Mouse (Mus musculus) testis, adult 2 months (tissue): Measurements from ENCODE around the gene Slc25a41. TPM values are rescaled to one million over a fixed set of nuclear protein-coding genes. Genes with fewer than 3 reads are reported as not detected.
A peak's percentile ranks its signal among the peaks of the same experiment; 100 is the strongest.

Source experiments
- H3K27ac ChIP-seq: fragments of 200-500 bp; 2 replicates; pipeline ENCODE4 v1.5.1; 2012; ENCODE audit warnings: low read depth, low read length; ENCODE audit not compliant: control insufficient read depth, insufficient read depth
- H3K27me3 ChIP-seq: fragments of 200-500 bp; 2 replicates; pipeline ENCODE4 v1.6.1; 2012; ENCODE audit warnings: mild to moderate bottlenecking, low read length, moderate library complexity; ENCODE audit not compliant: control insufficient read depth, insufficient read depth
- H3K36me3 ChIP-seq: fragments of 200-500 bp; 2 replicates; pipeline ENCODE4 v1.6.1; 2012; ENCODE audit warnings: mild to moderate bottlenecking, low read length; ENCODE audit not compliant: control insufficient read depth, insufficient read depth
- H3K4me1 ChIP-seq: fragments of 200-500 bp; 2 replicates; pipeline ENCODE4 v1.6.1; 2012; ENCODE audit warnings: low read length; ENCODE audit not compliant: control insufficient read depth, insufficient read depth
- H3K4me3 ChIP-seq: fragments of 200-500 bp; 2 replicates; pipeline ENCODE4 v1.5.1; 2012; ENCODE audit warnings: low read depth, mild to moderate bottlenecking, low read length, moderate library complexity, mixed read lengths; ENCODE audit not compliant: control insufficient read depth
- CTCF ChIP-seq: fragments of 200-500 bp; IDR thresholded peaks from 2 replicates; pipeline ENCODE4 v1.5.1; 2012; ENCODE audit warnings: low read depth, mild to moderate bottlenecking, inconsistent platforms, low read length, moderate library complexity; ENCODE audit not compliant: control insufficient read depth, insufficient read depth, insufficient replicate concordance
- POLR2A ChIP-seq: fragments of 200-500 bp; IDR thresholded peaks from 2 replicates; pipeline ENCODE4 v1.6.1; 2012; ENCODE audit warnings: low read depth, mild to moderate bottlenecking, inconsistent platforms, low read length, moderate library complexity; ENCODE audit not compliant: control insufficient read depth
- polyA plus RNA-seq: library from polyadenylated mRNA; depleted of rRNA; stranded (reverse); fragments of >200 nt; gene quantifications from 2 replicates; pipeline ENCODE4 v1.2.3, GENCODE M21; 2012

Gene Slc25a41
- polyA plus RNA-seq, 1 experiment = 45.5 TPM

GRCm38 (mm10) chr17:57032854-57033253, 8.6 kb downstream of the Slc25a41 start:
- H3K36me3 ChIP-seq = no peaks in the 10 kb centered on the region
- peaks cover 18% of the 10 kb centered on the region for H3K4me1 ChIP-seq
- no peak overlapping the region for H3K27ac ChIP-seq
- H3K27me3 ChIP-seq = no peaks in the 10 kb centered on the region
- H3K4me3 ChIP-seq = no peak overlapping the region
- TF ChIP-seq POLR2A = 0 out of 2 replicates have a peak, but pooled peaks have one; percentile 11
- no peak for TF ChIP-seq CTCF

GRCm38 (mm10) chr17:57031661-57032420, 9.6 kb downstream of the Slc25a41 start:
- Histone ChIP-seq H3K27me3 (no peaks in the 10 kb centered on the region), H3K27ac (peak overlapping the region; percentile 50), H3K4me1 (peaks cover 18% of the 10 kb centered on the region), H3K4me3 (peak overlapping the region; percentile 96), H3K36me3 (peaks cover 1% of the 10 kb centered on the region; the same call in 1 of the 2 replicates)
- TF ChIP-seq POLR2A = peak; percentile 66
- TF ChIP-seq CTCF = no peak

GRCm38 (mm10) chr17:57030931-57031660, 10.4 kb downstream of the Slc25a41 start, which contains the start of gene Khsrp:
Khsrp (minus strand) TSS chr17:57031522.
- H3K4me3 ChIP-seq = peak within 1 kb of the TSS; percentile 96
- TF ChIP-seq POLR2A (peak; percentile 53), CTCF (no peak)
- H3K27ac ChIP-seq = peak within 1 kb of the TSS; percentile 96
- H3K4me1 ChIP-seq = peaks cover 18% of the 10 kb centered on the region
- peaks cover 3% of the 10 kb centered on the region; the same call in 1 of the 2 replicates for H3K36me3 ChIP-seq
- no peaks in the 10 kb centered on the region for H3K27me3 ChIP-seq

GRCm38 (mm10) chr17:57029691-57030090, 11.8 kb downstream of the Slc25a41 start:
- H3K27ac ChIP-seq = no peak overlapping the region
- H3K4me3 ChIP-seq = no peak overlapping the region
- peaks cover 18% of the 10 kb centered on the region for H3K4me1 ChIP-seq
- H3K36me3 ChIP-seq = peaks cover 6% of the 10 kb centered on the region
- TF ChIP-seq POLR2A (no peak), CTCF (no peak)
- no peaks in the 10 kb centered on the region for H3K27me3 ChIP-seq

- Histone ChIP-seq H3K36me3 (peaks cover 9% of the 10 kb centered on the region), H3K4me1 (peaks cover 17% of the 10 kb centered on the region), H3K27ac (no peak overlapping the region), H3K4me3 (no peak overlapping the region), H3K27me3 (no peaks in the 10 kb centered on the region)
- TF ChIP-seq CTCF = no peak
- no peak for TF ChIP-seq POLR2A
These were observed 14.0 kb downstream of the Slc25a41 start for GRCm38 (mm10) chr17:57027471-57027870.

- Histone ChIP-seq H3K36me3 (peaks cover 6% of the 10 kb centered on the region), H3K27ac (no peak overlapping the region), H3K27me3 (no peaks in the 10 kb centered on the region), H3K4me3 (no peak overlapping the region), H3K4me1 (no peaks in the 10 kb centered on the region)
- TF ChIP-seq POLR2A (no peak), CTCF (no peak)
These were observed 20.5 kb downstream of the Slc25a41 start for GRCm38 (mm10) chr17:57020960-57021359.

GRCm38 (mm10) chr17:57019693-57020092, 21.8 kb downstream of the Slc25a41 start:
- Histone ChIP-seq H3K36me3 (peaks cover 3% of the 10 kb centered on the region), H3K27ac (no peak overlapping the region)

More at GRCm38 (mm10) chr17:57019693-57020092, 21.8 kb downstream of the Slc25a41 start:
- no peaks in the 10 kb centered on the region for H3K4me1 ChIP-seq
- no peaks in the 10 kb centered on the region for H3K27me3 ChIP-seq
- no peak for TF ChIP-seq POLR2A
- no peak for TF ChIP-seq CTCF
- H3K4me3 ChIP-seq = no peak overlapping the region
